Mouse (Mus musculus) urinary bladder, postnatal 36 days (tissue): ENCODE results near the gene Prelid3b.

Experiments used
- DNase-seq, 2 experiments: peaks; one replicate each; pipeline ENCODE4 v3.0.0; 2022; ENCODE audit warnings: low spot score in 2 of 2, mixed read lengths in 1 of 2

Gene Prelid3b

DNA sequence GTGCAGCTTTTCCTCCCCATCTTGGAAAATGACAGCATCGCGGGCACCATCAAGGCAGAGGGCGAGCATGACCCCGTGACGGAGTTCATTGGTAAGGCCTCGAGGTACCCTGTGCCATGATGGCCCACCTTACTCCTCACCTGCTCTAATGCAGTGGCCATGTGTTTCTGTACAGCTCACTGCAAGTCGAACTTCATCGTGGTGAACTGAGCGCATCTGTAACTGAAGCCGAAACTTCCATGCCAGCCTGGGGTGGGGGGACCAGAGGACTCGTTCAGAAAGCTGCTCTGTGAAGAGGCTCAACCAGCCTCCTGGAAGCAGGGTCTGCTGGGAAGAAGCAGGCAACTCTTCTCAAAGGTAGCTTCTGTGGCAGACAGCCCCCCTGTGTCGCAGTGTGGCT lies 46.0 kb downstream of the Prelid3b start:
- no peak for DNase-seq

DNA sequence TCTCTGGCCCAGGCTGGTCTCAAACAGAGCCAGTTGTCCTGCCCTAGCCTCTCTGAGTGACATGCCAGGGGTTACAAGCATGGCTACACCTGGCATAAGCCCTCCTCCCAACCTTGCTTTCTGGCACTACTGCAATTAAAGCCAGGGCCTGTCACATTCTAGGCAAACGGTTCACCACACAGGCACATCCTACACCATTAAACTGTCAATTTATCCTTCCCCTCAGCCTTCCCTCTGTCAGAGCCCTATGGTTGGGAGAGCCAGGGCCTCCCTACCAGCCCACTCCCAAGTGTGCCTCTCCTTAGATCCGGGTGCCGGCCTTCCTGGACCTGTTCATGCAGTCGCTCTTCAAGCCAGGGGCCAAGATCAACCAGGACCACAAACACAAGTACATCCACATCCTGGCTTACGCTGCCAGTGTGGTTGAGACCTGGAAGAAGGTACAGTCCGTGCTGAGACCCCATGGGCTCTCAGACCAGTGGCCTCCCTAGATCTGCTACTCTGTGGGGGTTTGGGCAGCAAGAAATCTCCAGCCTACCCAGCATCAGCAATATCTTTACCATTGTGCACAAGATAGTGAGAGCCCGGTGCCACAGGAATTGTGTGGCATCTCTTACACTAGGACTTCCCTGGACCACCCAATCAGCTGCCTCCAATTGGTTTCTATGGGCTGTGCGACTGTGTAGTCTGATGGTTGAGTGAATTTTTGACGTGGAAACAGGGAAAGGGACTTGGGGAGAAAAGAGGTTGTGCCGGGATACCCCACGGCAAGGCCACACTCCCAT lies 48.4 kb downstream of the Prelid3b start:
- DNase-seq = no peak

DNA sequence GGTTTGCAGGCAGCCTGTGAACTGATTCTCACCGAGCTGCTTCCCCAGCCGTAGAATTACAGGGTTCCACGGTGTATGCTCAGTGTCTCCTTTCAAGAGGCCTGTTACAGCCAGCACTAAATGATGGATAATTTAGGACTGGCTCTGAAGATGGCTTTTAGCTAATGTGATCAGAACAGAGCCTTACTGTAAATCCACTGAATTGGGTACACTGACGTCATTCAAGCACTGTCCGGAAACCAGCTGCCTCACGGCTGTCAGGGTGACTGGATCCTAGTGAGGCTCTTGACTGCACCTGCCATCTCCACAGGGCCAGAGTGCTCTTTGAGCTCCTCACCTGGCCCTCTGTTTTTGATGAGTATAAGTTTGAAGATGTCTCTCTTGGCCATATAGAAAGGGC lies 51.8 kb downstream of the Prelid3b start:
- DNase-seq = no peak

DNA sequence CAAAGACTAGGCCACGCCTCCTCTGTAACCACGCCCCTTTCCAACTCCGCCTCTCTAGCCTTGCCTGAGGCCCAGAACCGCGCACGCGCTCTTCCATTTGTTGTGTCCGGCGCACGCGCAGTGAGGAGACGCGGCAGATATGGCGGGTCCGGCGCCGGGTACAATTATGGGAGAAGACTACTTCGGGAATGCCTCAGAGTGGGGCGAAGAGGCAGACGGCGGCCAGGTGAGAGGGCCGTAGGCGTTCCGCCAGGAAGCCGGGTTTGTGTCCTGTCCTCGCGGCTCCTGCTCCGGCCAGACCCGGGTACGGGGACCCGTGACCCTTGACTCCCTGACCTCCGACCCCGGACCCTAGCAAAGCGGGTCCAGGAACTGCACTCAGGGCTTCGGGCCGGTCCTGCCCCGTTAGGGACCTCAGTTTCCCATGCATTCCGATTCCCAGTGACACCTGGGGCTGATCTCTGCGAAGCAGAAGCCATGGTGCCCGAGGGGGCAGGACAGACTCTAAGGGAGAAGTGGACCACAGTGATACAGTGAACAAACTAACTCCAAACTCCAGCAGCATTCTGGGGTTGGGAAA lies 57.1 kb downstream of the Prelid3b start, which contains the start of gene Nelfcd:
Gene Nelfcd (plus strand): TSS at position 74 of the 580 bp plus-strand sequence.
- peak; percentile 85 to 94 for DNase-seq
